In genomic region chr2:178197542-178197941, GRCm38 (mm10) we compare ENCODE assay signal across 28 mouse cellular contexts.
DNase-seq lines count a peak whose midpoint lies in the region; ATAC-seq and TF ChIP-seq lines count a peak whose summit lies in the region.
"Had no signal": no experiment of that assay in that cellular context is flagged by ENCODE, and none has a peak within 500 bp of the region (broad histone marks: within the 10 kb centered on the region; RNA-seq: fewer than 3 reads in every experiment).

No protein-coding gene starts in this region.

- 28% methylated on average over 1 of the region's 1 CpGs for WGBS in liver, embryonic 13.5 days (ENCODE audit: insufficient replicate concordance)

- H3K4me3 ChIP-seq in layer of hippocampus, adult 2 months, result no peak overlapping the region
- no peak overlapping the region for H3K4me3 ChIP-seq in liver, embryonic 13.5 days (replicated peaks)
- H3K4me3 ChIP-seq: embryonic facial prominence, embryonic 13.5 days; forebrain, embryonic 13.5 days; heart, embryonic 15.5 days; hindbrain, embryonic 13.5 days; limb, embryonic 15.5 days; midbrain, embryonic 15.5 days; myocyte; neural tube, embryonic 13.5 days had no signal

- H3K4me1 ChIP-seq in liver, embryonic 13.5 days (replicated peaks), result peaks cover 14% of the 10 kb centered on the region
- H3K4me1 ChIP-seq: limb, embryonic 15.5 days had no signal

- H3K9me3 ChIP-seq in liver, embryonic 13.5 days (replicated peaks), result no peaks in the 10 kb centered on the region
- H3K9me3 ChIP-seq: embryonic facial prominence, embryonic 13.5 days; forebrain, embryonic 13.5 days; heart, embryonic 15.5 days; hindbrain, embryonic 13.5 days; limb, embryonic 15.5 days; midbrain, embryonic 15.5 days; neural tube, embryonic 13.5 days had no signal

- intact Hi-C loops in left cerebral cortex, postnatal 36 days (cut with DNase I), result no loop called here

- no peak for TF ChIP-seq CTCF in layer of hippocampus, adult 2 months (conservative IDR thresholded peaks at IDR 0.05)

- peak overlapping the region; percentile 44; the same call in 1 of the 2 replicates for H3K27ac ChIP-seq in layer of hippocampus, adult 2 months
- no peak overlapping the region for H3K27ac ChIP-seq in liver, embryonic 13.5 days
- H3K27ac ChIP-seq: embryonic facial prominence, embryonic 13.5 days; forebrain, embryonic 13.5 days; heart, embryonic 15.5 days; hindbrain, embryonic 13.5 days; limb, embryonic 15.5 days; macrophage; midbrain, embryonic 15.5 days; neural tube, embryonic 13.5 days had no signal

- H3K4me2 ChIP-seq in liver, embryonic 13.5 days, result 0 out of 2 replicates have a peak overlapping the region, but pooled peaks have one; percentile 26
- H3K4me2 ChIP-seq: embryonic facial prominence, embryonic 13.5 days; forebrain, embryonic 13.5 days; heart, embryonic 15.5 days; hindbrain, embryonic 13.5 days; limb, embryonic 15.5 days; midbrain, embryonic 15.5 days; neural tube, embryonic 13.5 days had no signal

- no peaks in the 10 kb centered on the region for H3K27me3 ChIP-seq in liver, embryonic 13.5 days
- H3K27me3 ChIP-seq: embryonic facial prominence, embryonic 13.5 days; forebrain, embryonic 13.5 days; heart, embryonic 15.5 days; hindbrain, embryonic 13.5 days; limb, embryonic 15.5 days; midbrain, embryonic 15.5 days; neural tube, embryonic 13.5 days had no signal

- no peak for DNase-seq in layer of hippocampus, adult 2 months (ENCODE audit: low spot score in 2 of 2)
- DNase-seq in layer of hippocampus, adult 11-12 months (ENCODE audit: low spot score), result no peak
- peak; percentile 45 for DNase-seq in c-Kit-positive CD71-positive TER-119-positive erythroid progenitor cells, embryonic 14.5 days (ENCODE audit: low spot score)
- peak; percentile 23 for DNase-seq in liver, embryonic 13.5 days
- DNase-seq in cerebellum, adult 11 months, result no peak
- DNase-seq in retina, postnatal 1 day, result no peak
- DNase-seq in left cerebral cortex, postnatal 36 days (ENCODE audit: low spot score in 2 of 2), result no peak
- DNase-seq: cerebellum, adult 8-10 months; cerebellum, postnatal 36 days; embryo, embryonic 11 days; gastrocnemius, postnatal 10 days; heart, postnatal 36 days; kidney, adult 2 months; kidney, postnatal 14 days; layer of hippocampus, postnatal 36 days; right cerebral cortex, adult 18-20 months; thymus, adult 2 months; thymus, postnatal 4 days had no signal

- no peaks in the 10 kb centered on the region for H3K36me3 ChIP-seq in liver, embryonic 13.5 days
- H3K36me3 ChIP-seq: embryonic facial prominence, embryonic 13.5 days; heart, embryonic 15.5 days; hindbrain, embryonic 13.5 days; limb, embryonic 15.5 days; midbrain, embryonic 15.5 days had no signal

- no peak overlapping the region for H3K9ac ChIP-seq in liver, embryonic 13.5 days
- H3K9ac ChIP-seq: embryonic facial prominence, embryonic 13.5 days; forebrain, embryonic 13.5 days; heart, embryonic 15.5 days; hindbrain, embryonic 13.5 days; limb, embryonic 15.5 days; midbrain, embryonic 15.5 days; neural tube, embryonic 13.5 days had no signal

- ATAC-seq in liver, embryonic 13.5 days (ENCODE audit: low read depth), result peak; percentile 99
- ATAC-seq in megakaryocyte-erythroid progenitor cell, adult 5-6 weeks (replicated peaks; ENCODE audit: low FRiP score, low TSS enrichment, poor library complexity, severe bottlenecking), result peak; percentile 67
- ATAC-seq: forebrain, embryonic 13.5 days; midbrain, embryonic 15.5 days had no signal

Comparison
In these comparisons a context has a peak if more than half of its experiments do, and no peak if none do; other contexts are left out.
1. DNase-seq: peak in c-Kit-positive CD71-positive TER-119-positive erythroid progenitor cells, embryonic 14.5 days (single experiment) and liver, embryonic 13.5 days (single experiment); none in layer of hippocampus, adult 2 months (0 of 2), layer of hippocampus, adult 11-12 months (single experiment), cerebellum, adult 11 months (single experiment), retina, postnatal 1 day (single experiment) and left cerebral cortex, postnatal 36 days (0 of 2).